Mouse (Mus musculus): ENCODE measurements around the gene Fam50b.

- TF ChIP-seq CTCF (IDR thresholded peaks at IDR 0.05; ENCODE audit: low read depth) (no peak), EP300 (IDR thresholded peaks at IDR 0.05; ENCODE audit: low read depth) (no peak)
Observed at GRCm38 (mm10) chr13:34693111-34693510, 41.5 kb upstream of the Fam50b start.

All from heart, postnatal 0 days (tissue).